Mouse (Mus musculus) erythroblast, embryonic 14.5 days (primary cell): ENCODE data around the gene Hoxa5. TPM values are rescaled to one million over a fixed set of nuclear protein-coding genes. Genes with fewer than 3 reads are reported as not detected.

ENCODE experiments used
- H3K27me3 ChIP-seq: 2 replicates; pipeline ENCODE4 v1.6.1; 2012; ENCODE audit warnings: inconsistent platforms; ENCODE audit not compliant: control insufficient read depth
- H3K36me3 ChIP-seq: 2 replicates; pipeline ENCODE4 v1.6.1; 2012; ENCODE audit warnings: mild to moderate bottlenecking, inconsistent platforms; ENCODE audit not compliant: control insufficient read depth
- H3K4me1 ChIP-seq: 2 replicates; pipeline ENCODE4 v1.6.1; 2012; ENCODE audit warnings: inconsistent platforms; ENCODE audit not compliant: control insufficient read depth
- H3K4me3 ChIP-seq: replicated peaks from 2 replicates; pipeline ENCODE3; 2012; ENCODE audit warnings: moderate library complexity, mild to moderate bottlenecking, inconsistent platforms
- H3K9me3 ChIP-seq: 2 replicates; pipeline ENCODE4 v1.6.1; 2012; ENCODE audit warnings: low read length, inconsistent platforms, mixed read lengths; ENCODE audit not compliant: control insufficient read depth
- GATA1 ChIP-seq: IDR thresholded peaks from 2 replicates; pipeline ENCODE4 v1.6.1; 2012; ENCODE audit warnings: low read length, inconsistent platforms, mixed read lengths
- TAL1 ChIP-seq: IDR thresholded peaks from 3 replicates; pipeline ENCODE4 v1.6.1; 2012; ENCODE audit warnings: low read length, inconsistent platforms, mixed read lengths
- polyA plus RNA-seq: library from polyadenylated mRNA; stranded (reverse); fragments of >175 nt; gene quantifications from 2 replicates; pipeline ENCODE4 v1.2.3, GENCODE M21; 2012

Gene Hoxa5
- polyA plus RNA-seq, 1 experiment, result not detected

DNA sequence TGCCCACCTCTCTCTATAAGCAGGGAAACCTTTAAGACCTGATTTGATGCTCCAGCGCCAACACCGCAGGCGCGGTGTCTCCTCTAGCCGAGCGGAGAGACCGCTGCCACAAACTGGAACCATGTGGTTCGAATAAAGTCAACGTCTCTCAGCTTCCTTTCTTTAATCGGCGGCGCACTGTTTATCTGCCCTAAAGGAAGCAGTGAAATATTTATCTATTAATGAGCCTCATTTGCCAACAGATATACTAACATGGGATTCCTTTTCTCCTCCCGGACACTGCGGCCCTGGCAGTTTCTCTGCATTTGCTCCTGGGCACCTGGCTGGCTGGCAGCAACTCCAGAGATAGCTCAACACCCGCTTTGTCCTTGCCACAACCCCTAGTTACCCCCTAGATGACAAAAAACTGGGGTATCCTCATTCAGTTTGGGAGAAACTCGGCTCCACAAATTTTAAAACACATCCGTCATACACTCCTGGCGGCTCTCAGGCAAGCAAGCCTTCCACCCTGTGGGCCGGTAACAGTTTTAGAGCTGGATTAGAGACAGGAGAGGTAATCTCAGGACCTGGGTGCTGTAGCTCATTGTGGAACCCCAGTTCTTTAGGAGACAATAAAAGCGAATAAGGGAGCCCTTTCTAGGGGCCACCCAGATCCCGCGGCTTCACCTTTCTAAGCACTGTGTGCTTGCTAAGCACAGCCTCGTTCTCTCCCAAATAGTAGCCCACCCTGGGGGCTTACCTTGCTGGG is 13.7 kb upstream of the Hoxa5 start:
- TF ChIP-seq TAL1 (no peak), GATA1 (no peak)
- Histone ChIP-seq H3K27me3 (peaks cover 100% of the 10 kb centered on the region), H3K4me3 (no peak overlapping the region)

DNA sequence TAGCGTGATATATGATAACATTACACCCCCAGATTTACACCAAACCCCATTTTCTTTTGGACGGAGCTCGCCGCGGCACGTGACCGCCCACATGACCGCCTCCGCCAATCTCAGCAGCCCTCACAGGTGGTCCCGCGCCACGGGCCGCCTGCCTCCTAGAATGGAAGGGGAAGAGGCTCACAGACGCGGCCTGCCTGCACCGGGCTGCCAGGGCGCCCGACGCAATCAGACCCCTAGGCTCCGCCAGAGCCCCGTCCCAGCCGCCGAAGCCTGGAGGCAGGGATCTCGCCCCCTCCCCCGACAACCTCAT is 13.0 kb upstream of the Hoxa5 start:
- no peak for TF ChIP-seq GATA1
- peaks cover 3% of the 10 kb centered on the region for H3K4me1 ChIP-seq
- H3K4me3 ChIP-seq, result no peak overlapping the region
- peaks cover 3% of the 10 kb centered on the region; the same call in 1 of the 2 replicates for H3K9me3 ChIP-seq
- peaks cover 100% of the 10 kb centered on the region for H3K27me3 ChIP-seq
- no peaks in the 10 kb centered on the region for H3K36me3 ChIP-seq

More for the DNA sequence above, 13.7 kb upstream of the Hoxa5 start:
- Histone ChIP-seq H3K9me3 (peaks cover 3% of the 10 kb centered on the region; the same call in 1 of the 2 replicates), H3K4me1 (peaks cover 3% of the 10 kb centered on the region), H3K36me3 (no peaks in the 10 kb centered on the region)

DNA sequence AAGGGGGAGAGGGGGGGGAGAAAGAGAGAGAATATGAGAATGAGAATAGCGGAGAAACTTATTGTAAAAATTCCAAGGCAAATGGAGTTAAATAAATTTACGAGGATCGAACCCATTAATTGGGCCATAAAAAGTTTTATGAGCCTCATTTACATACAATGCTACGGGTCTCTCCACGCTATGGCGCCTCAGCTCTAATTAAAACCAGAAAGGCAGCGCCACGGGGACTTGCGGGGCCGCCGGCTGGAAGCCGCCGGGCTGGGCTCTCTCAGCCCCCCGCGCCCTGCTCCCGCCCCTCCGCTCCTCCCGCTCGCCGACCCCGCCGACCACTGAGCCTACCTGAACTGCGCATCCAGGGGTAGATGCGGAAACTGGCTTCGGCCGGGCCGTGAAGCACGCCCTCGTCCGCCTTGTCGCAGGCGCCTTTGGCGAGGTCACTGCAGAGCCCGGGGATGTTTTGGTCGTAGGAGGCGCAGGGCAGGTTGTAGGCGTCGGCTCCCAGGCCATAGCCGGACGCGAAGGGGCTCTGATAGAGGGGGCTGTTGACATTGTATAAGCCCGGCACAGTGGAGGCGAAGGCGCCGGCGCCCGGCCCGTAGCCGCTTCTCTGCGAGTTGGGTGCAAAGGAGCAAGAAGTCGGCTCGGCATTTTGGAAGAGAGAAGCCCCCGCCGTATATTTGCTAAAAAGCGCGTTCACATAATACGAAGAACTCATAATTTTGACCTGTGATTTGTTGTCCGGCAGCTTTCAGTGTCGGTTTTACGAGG is 12.5 kb upstream of the Hoxa5 start:
- H3K4me1 ChIP-seq, result peaks cover 3% of the 10 kb centered on the region
- H3K4me3 ChIP-seq, result no peak overlapping the region
- TF ChIP-seq TAL1, result no peak
- TF ChIP-seq GATA1, result no peak
- no peaks in the 10 kb centered on the region for H3K36me3 ChIP-seq
- peaks cover 3% of the 10 kb centered on the region; the same call in 1 of the 2 replicates for H3K9me3 ChIP-seq
- H3K27me3 ChIP-seq, result peaks cover 100% of the 10 kb centered on the region

DNA sequence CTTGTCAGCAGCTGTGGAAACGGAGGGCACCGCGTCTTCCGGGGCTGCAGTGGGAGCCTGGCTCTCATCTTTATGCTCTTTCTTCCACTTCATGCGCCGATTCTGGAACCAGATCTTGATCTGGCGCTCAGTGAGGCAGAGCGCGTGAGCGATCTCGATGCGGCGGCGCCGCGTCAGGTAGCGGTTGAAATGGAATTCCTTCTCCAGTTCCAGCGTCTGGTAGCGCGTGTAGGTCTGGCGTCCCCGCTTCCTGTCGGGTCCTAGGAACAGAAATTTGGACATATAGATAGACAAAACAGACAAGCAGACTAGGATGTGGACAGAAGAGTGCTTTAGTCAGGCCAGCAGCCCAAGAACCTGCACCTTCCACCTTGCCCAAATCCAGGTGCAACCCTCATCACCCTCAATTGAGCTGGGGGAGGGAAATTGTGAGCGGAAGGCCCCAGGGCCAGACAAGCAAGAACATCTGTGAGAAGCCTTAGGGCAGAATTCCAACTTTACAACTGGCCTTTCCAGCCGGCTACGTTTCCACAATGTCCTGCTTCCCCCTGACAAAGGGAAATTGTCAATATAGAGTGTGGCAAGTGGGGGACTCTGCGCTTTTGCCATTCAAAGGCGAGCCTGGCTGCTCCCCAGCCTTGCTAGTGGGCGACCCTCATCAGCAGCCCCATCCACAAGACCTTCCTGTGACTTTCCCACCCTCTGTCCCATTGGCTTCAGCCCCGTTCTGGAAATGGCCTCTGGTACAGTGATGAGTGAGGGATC is 11.6 kb upstream of the Hoxa5 start:
- TF ChIP-seq TAL1, result no peak
- no peak for TF ChIP-seq GATA1
- H3K9me3 ChIP-seq, result no peaks in the 10 kb centered on the region; the same call in 1 of the 2 replicates
- no peak overlapping the region for H3K4me3 ChIP-seq
- H3K4me1 ChIP-seq, result no peaks in the 10 kb centered on the region
- peaks cover 100% of the 10 kb centered on the region for H3K27me3 ChIP-seq
- H3K36me3 ChIP-seq, result no peaks in the 10 kb centered on the region

DNA sequence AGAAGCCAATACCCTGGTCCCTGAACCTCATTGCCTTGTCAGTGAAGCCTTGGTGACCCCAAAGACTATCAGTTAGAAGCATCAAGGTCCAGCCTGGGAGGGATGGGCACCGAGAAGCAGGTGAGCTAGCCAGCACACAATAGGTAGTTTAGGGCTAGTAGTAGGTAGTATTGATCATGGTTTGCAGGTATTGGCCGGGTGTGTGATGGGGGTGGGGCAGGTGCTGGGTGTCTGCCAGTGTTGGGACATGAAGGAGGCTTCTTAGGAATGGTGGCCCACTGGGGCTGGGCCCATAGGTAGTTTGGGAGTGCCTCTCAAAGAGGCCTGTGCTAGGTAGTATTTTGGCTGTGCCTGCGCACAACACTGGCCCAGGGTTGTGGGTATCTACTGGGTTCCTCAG is 10.7 kb upstream of the Hoxa5 start:
- Histone ChIP-seq H3K4me1 (no peaks in the 10 kb centered on the region), H3K4me3 (no peak overlapping the region), H3K9me3 (no peaks in the 10 kb centered on the region; the same call in 1 of the 2 replicates), H3K27me3 (peaks cover 100% of the 10 kb centered on the region), H3K36me3 (no peaks in the 10 kb centered on the region)
- no peak for TF ChIP-seq GATA1
- TF ChIP-seq TAL1, result no peak

DNA sequence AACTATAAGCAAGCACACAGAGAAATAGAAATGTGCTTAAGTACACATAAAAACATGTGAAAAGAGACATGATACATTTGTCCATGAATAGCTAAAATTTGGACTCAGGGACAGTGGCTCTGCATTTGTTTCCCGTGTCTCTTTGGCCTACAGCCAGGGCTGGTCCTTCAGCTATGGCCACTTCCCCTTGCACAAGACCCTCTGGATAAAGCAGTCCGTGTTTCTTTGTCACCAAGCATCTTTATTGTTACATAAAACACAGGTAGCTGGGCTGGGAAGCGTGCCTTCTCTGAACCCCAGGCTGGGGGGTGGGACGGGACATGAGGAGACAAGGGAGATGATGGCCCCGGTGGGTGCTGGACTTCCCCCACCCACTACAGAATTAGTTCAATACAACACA is 9.9 kb upstream of the Hoxa5 start:
- H3K27me3 ChIP-seq, result peaks cover 100% of the 10 kb centered on the region
- no peaks in the 10 kb centered on the region; the same call in 1 of the 2 replicates for H3K9me3 ChIP-seq
- no peaks in the 10 kb centered on the region for H3K36me3 ChIP-seq
- TF ChIP-seq GATA1 (no peak), TAL1 (no peak)
- H3K4me3 ChIP-seq, result no peak overlapping the region
- no peaks in the 10 kb centered on the region for H3K4me1 ChIP-seq

DNA sequence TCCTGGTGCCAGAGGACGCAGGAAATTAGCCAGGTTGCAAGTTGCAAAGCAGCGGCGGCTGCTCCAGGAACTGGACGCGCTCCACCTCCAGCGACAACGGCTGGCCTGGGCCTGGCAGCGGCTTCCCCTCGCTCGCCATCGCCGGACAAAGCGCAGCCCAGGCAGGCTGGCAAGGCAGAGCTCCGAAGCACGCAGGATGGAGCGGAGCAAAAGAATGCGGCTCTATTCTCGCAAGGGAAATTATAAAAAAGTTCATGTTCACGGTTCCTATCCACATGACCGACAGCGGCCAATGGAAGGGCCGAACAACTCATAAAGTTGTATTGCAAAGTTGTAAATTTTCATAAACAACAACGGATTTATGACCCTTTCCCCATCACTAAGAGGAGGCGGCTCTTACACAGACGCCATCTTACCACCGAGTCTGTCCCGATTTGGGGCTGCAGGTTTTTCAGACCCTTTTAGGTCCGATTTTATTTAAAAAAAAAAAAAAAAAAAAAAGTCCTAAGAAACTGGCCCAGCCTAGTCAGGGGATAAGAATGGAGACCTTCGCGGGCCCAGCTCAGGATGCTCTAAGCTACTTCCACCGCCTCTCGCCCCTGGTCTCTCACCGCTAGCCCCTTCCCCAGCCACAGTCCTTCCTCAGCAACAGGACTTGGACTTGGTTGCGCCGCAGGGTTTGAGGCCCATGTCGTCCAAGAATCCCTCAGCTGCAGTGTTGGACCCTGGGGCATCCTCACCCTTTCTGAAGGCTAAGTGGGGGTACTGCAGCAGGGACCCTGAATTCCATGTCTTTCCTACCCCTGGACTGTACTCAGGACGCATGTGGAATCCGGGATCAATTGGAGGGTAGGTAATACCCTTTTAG is 9.0 kb upstream of the Hoxa5 start, which contains the start of the genes Hoxa3 and Gm28308:
TSS of gene Hoxa3 (minus strand) at position 218 of the 868 bp plus-strand sequence.
TSS of gene Gm28308 (minus strand) at position 221 of the 868 bp plus-strand sequence.
- H3K4me1 ChIP-seq, result no peaks in the 10 kb centered on the region
- no peak for TF ChIP-seq GATA1
- no peak for TF ChIP-seq TAL1
- no peaks in the 10 kb centered on the region for H3K36me3 ChIP-seq
- no peak within 1 kb of the TSS for H3K4me3 ChIP-seq
- no peaks in the 10 kb centered on the region; the same call in 1 of the 2 replicates for H3K9me3 ChIP-seq
- H3K27me3 ChIP-seq, result peaks cover 100% of the 10 kb centered on the region

DNA sequence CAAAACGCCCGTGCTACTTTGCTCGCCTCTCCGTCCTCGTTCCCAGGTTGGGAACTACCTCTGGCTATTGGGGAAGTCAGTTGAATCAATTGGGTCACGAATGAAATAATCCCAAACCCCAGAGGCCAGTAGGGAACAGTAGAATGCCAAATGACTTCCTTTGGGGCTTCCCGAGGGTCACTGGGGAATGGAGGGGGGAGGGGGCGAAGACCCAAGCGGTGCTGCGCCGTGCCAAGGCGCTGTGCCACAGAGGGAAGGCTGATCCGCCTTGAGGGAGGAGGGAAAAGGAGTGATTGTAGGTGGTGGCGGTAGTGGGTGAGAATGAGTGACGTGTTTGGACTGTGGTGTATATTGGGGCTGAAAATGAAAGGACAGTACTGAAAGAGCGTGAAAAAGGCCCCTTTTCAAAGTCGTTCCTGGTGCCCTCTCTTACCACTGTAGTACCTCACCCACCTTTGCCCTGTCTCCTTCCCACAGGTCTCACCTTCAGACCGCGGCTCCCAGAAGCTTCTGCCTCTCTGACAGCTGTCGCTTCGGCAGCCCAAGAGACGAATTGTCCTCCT is 8.2 kb upstream of the Hoxa5 start:
- Histone ChIP-seq H3K36me3 (no peaks in the 10 kb centered on the region), H3K27me3 (peaks cover 100% of the 10 kb centered on the region), H3K4me3 (no peak overlapping the region), H3K9me3 (no peaks in the 10 kb centered on the region; the same call in 1 of the 2 replicates), H3K4me1 (no peaks in the 10 kb centered on the region)
- TF ChIP-seq TAL1 (no peak), GATA1 (no peak)
